Comparison of ENCODE assay signal across 27 mouse cellular contexts in the genomic region with DNA sequence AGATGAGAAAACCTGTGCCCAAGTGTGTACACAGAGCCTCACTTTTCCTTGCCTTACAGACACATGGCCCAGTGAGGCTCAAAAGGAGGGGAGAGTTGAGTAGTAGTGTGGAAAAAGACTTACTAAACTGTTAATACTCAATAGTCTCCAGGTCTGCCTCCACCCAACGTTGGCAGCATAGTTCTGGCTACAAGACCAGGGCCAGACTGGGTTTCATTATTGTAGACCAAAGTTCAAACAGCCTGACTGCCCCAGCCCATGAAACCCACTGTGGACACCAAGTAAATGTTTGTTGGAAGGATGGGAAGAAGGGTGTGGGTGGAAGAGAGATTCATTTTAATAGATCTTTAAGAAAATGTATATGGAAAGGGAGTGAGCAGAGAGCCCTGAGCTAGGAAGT. TPM values are rescaled to one million over a fixed set of nuclear protein-coding genes. Genes with fewer than 3 reads are reported as not detected.
DNase-seq lines count a peak whose midpoint lies in the region; ATAC-seq and TF ChIP-seq lines count a peak whose summit lies in the region.
"Had no signal": no experiment of that assay in that cellular context is flagged by ENCODE, and none has a peak within 500 bp of the region (broad histone marks: within the 10 kb centered on the region; RNA-seq: fewer than 3 reads in every experiment).

No protein-coding gene starts in this region.

- no peak for ATAC-seq in kidney, embryonic 14.5 days (ENCODE audit: low FRiP score, low TSS enrichment)
- ATAC-seq in kidney, embryonic 16.5 days (ENCODE audit: low FRiP score, low TSS enrichment) = no peak
- ATAC-seq: activated CD4-positive, CD25-positive, alpha-beta regulatory T cell, adult 4 months; CD4-positive, CD25-positive, alpha-beta regulatory T cell, adult 4 months; forebrain, embryonic 13.5 days; forebrain, embryonic 15.5 days; Patski had no signal

- no peak for TF ChIP-seq POLR2A in kidney, adult 2 months (IDR thresholded peaks at IDR 0.05; ENCODE audit: low read depth, low read length)
- no peak for TF ChIP-seq POLR2A in liver, adult 2 months (IDR thresholded peaks at IDR 0.05; ENCODE audit: extremely low read depth, insufficient read depth, low read length)

- no peak for TF ChIP-seq CTCF in kidney, adult 2 months (conservative IDR thresholded peaks at IDR 0.05; ENCODE audit: insufficient read depth, insufficient read length, low read depth, low read length)
- TF ChIP-seq CTCF in liver, adult 2 months (IDR thresholded peaks at IDR 0.05; ENCODE audit: low read depth, low read length) = no peak

- no peaks in the 10 kb centered on the region for H3K36me3 ChIP-seq in kidney, adult 2 months (ENCODE audit: control insufficient read depth, insufficient read depth, low read length)
- H3K36me3 ChIP-seq in kidney, embryonic 14.5 days (ENCODE audit: control insufficient read depth, insufficient read depth, low read length) = no peaks in the 10 kb centered on the region
- H3K36me3 ChIP-seq in kidney, embryonic 16.5 days (ENCODE audit: insufficient read depth, low read length) = no peaks in the 10 kb centered on the region
- H3K36me3 ChIP-seq in liver, adult 2 months (ENCODE audit: control insufficient read depth, insufficient read depth, low read length) = no peaks in the 10 kb centered on the region
- H3K36me3 ChIP-seq: embryonic facial prominence, embryonic 10.5 days; embryonic facial prominence, embryonic 12.5 days; forebrain, embryonic 15.5 days; G1E had no signal

- 58% methylated on average over 1 of the region's 1 CpGs for WGBS in kidney, adult 2 months
- WGBS in kidney, embryonic 14.5 days = 68% methylated on average over 1 of the region's 1 CpGs
- WGBS in kidney, embryonic 16.5 days = 68% methylated on average over 1 of the region's 1 CpGs
- 11% methylated on average over 1 of the region's 1 CpGs for WGBS in liver, adult 2 months

- DNase-seq in kidney, adult 2 months = peak; percentile 75
- peak; percentile 69 for DNase-seq in kidney, adult 9 months
- peak; percentile 42 for DNase-seq in liver, adult 2 months (ENCODE audit: extremely low read depth, low read depth, low spot score)
- no peak for DNase-seq in liver
- DNase-seq in B cell, adult 2 months = no peak
- DNase-seq: adrenal gland, adult 8-10 months; adrenal gland, postnatal 14 days; adrenal gland, postnatal 36 days; cerebellum, adult 11-12 months; cerebellum, adult 2 months; cerebellum, adult 9-10 months; cerebellum, postnatal 10 days; cerebellum, postnatal 25 days had no signal

- no peaks in the 10 kb centered on the region for H3K9me3 ChIP-seq in kidney, embryonic 14.5 days (ENCODE audit: control insufficient read depth, low read length)
- no peaks in the 10 kb centered on the region for H3K9me3 ChIP-seq in kidney, embryonic 16.5 days (ENCODE audit: low read length)
- H3K9me3 ChIP-seq: embryonic facial prominence, embryonic 10.5 days; embryonic facial prominence, embryonic 12.5 days; forebrain, embryonic 13.5 days; forebrain, embryonic 15.5 days; G1E had no signal

- no peak overlapping the region for H3K27ac ChIP-seq in kidney, adult 2 months (ENCODE audit: insufficient read depth, low read depth, low read length)
- H3K27ac ChIP-seq in kidney, embryonic 14.5 days (ENCODE audit: low read depth, low read length) = no peak overlapping the region
- no peak overlapping the region for H3K27ac ChIP-seq in kidney, embryonic 16.5 days (ENCODE audit: low read length)
- no peak overlapping the region for H3K27ac ChIP-seq in liver, adult 2 months (replicated peaks; ENCODE audit: insufficient read depth, low read depth, low read length)
- H3K27ac ChIP-seq: embryonic facial prominence, embryonic 10.5 days; embryonic facial prominence, embryonic 12.5 days; forebrain, embryonic 13.5 days; forebrain, embryonic 15.5 days had no signal

- no peak overlapping the region for H3K4me2 ChIP-seq in kidney, embryonic 14.5 days (replicated peaks; ENCODE audit: low read depth, low read length)
- no peak overlapping the region for H3K4me2 ChIP-seq in kidney, embryonic 16.5 days (replicated peaks; ENCODE audit: low read depth, low read length)
- H3K4me2 ChIP-seq: embryonic facial prominence, embryonic 12.5 days; forebrain, embryonic 13.5 days; forebrain, embryonic 15.5 days had no signal

- no peaks in the 10 kb centered on the region for H3K27me3 ChIP-seq in kidney, adult 2 months (replicated peaks; ENCODE audit: control insufficient read depth, insufficient read depth, low read length)
- H3K27me3 ChIP-seq in kidney, embryonic 14.5 days (ENCODE audit: control insufficient read depth, insufficient read depth, low read length) = no peaks in the 10 kb centered on the region
- no peaks in the 10 kb centered on the region for H3K27me3 ChIP-seq in kidney, embryonic 16.5 days (ENCODE audit: insufficient read depth, low read length)
- no peaks in the 10 kb centered on the region for H3K27me3 ChIP-seq in liver, adult 2 months (ENCODE audit: control insufficient read depth, insufficient read depth, low read length)
- H3K27me3 ChIP-seq: CH12.LX; embryonic facial prominence, embryonic 12.5 days; forebrain, embryonic 13.5 days; forebrain, embryonic 15.5 days; Patski had no signal

- H3K4me3 ChIP-seq in kidney, adult 2 months (ENCODE audit: insufficient read depth, low read depth, low read length) = no peak overlapping the region
- no peak overlapping the region for H3K4me3 ChIP-seq in kidney, embryonic 14.5 days (ENCODE audit: low read length)
- H3K4me3 ChIP-seq in kidney, embryonic 16.5 days (ENCODE audit: low read length) = no peak overlapping the region
- H3K4me3 ChIP-seq in liver, adult 2 months (ENCODE audit: insufficient read depth, low read depth, low read length) = no peak overlapping the region
- H3K4me3 ChIP-seq: embryonic facial prominence, embryonic 10.5 days; embryonic facial prominence, embryonic 12.5 days; forebrain, embryonic 13.5 days; forebrain, embryonic 15.5 days had no signal

- no peak overlapping the region for H3K9ac ChIP-seq in kidney, embryonic 14.5 days (ENCODE audit: low read depth, low read length)
- H3K9ac ChIP-seq in kidney, embryonic 16.5 days (replicated peaks; ENCODE audit: low read length) = no peak overlapping the region
- no peak overlapping the region for H3K9ac ChIP-seq in liver, adult 2 months (ENCODE audit: low read depth, low read length)
- H3K9ac ChIP-seq: embryonic facial prominence, embryonic 12.5 days; forebrain, embryonic 13.5 days; forebrain, embryonic 15.5 days had no signal

- H3K79me2 ChIP-seq in liver, adult 2 months (ENCODE audit: control insufficient read depth, insufficient read depth, low read length) = no peaks in the 10 kb centered on the region

- peaks cover 11% of the 10 kb centered on the region; the same call in 1 of the 2 replicates for H3K4me1 ChIP-seq in kidney, adult 2 months (ENCODE audit: control insufficient read depth, insufficient read depth, low read length)
- peaks cover 10% of the 10 kb centered on the region; the same call in 1 of the 2 replicates for H3K4me1 ChIP-seq in kidney, embryonic 14.5 days (ENCODE audit: control insufficient read depth, insufficient read depth, low read length)
- peaks cover 4% of the 10 kb centered on the region; the same call in 1 of the 2 replicates for H3K4me1 ChIP-seq in kidney, embryonic 16.5 days (ENCODE audit: insufficient read depth, low read length)
- H3K4me1 ChIP-seq in liver, adult 2 months (ENCODE audit: control insufficient read depth, insufficient read depth, low read length) = peaks cover 14% of the 10 kb centered on the region; the same call in 1 of the 2 replicates
- H3K4me1 ChIP-seq: embryonic facial prominence, embryonic 12.5 days; forebrain, embryonic 15.5 days had no signal

RNA-seq across cellular contexts. Expression of gene Dhcr24, which starts 13.9 kb away (rescaled TPM):
- 242 and 276 TPM in 2 replicates for polyA plus RNA-seq in kidney, adult 2 months (2012; rRNA removed)
- 21.4 and 29.5 TPM in 2 replicates for polyA plus RNA-seq in kidney, embryonic 14.5 days (2014; fragmentation: Nextera tagmentation; extraction: Ambion mirVana)
- 4.1 TPM in 2 replicates for polyA plus RNA-seq in kidney, embryonic 16.5 days (2015; fragmentation: Nextera tagmentation; extraction: Ambion mirVana)
- 253 and 456 TPM in 2 replicates for total RNA-seq in liver, adult 2 months (2014; rRNA removed)
- 676 and 851 TPM in 2 replicates for polyA plus RNA-seq in liver, adult 2 months (2012; rRNA removed)

RNA-seq across cellular contexts. Expression of gene Bsnd, which starts 54.8 kb away (rescaled TPM):
- 73.6 and 78.1 TPM in 2 replicates for polyA plus RNA-seq in kidney, adult 2 months (2012; rRNA removed)
- 2.1 and 4.8 TPM in 2 replicates for polyA plus RNA-seq in kidney, embryonic 14.5 days (2014; fragmentation: Nextera tagmentation; extraction: Ambion mirVana)
- polyA plus RNA-seq in kidney, embryonic 16.5 days (2015; fragmentation: Nextera tagmentation; extraction: Ambion mirVana) = 15.6 and 16.5 TPM in 2 replicates
- total RNA-seq in liver, adult 2 months (2014; rRNA removed) = not detected in 2 replicates
- not detected in 2 replicates for polyA plus RNA-seq in liver, adult 2 months (2012; rRNA removed)
- total RNA-seq: adrenal gland, adult 18-20 months; adrenal gland, postnatal 14 days; adrenal gland, postnatal 36 days had no signal
- polyA plus RNA-seq: activated CD4-positive, CD25-positive, alpha-beta regulatory T cell, adult 4 months; CD4-positive, CD25-positive, alpha-beta regulatory T cell, adult 4 months; cortical plate, adult 2 months; embryonic facial prominence, embryonic 10.5 days; embryonic facial prominence, embryonic 12.5 days; forebrain, embryonic 11.5 days; forebrain, embryonic 13.5 days; forebrain, embryonic 15.5 days; G1E had no signal

Comparison
In these comparisons a context has a peak if more than half of its experiments do, and no peak if none do; other contexts are left out.
1. DNase-seq: peak in kidney, adult 2 months (single experiment), kidney, adult 9 months (single experiment) and liver, adult 2 months (single experiment); none in liver (single experiment) and B cell, adult 2 months (0 of 2).